Mouse (Mus musculus): ENCODE data around the gene Sh3pxd2a. TPM values are rescaled to one million over a fixed set of nuclear protein-coding genes. Genes with fewer than 3 reads are reported as not detected.
A peak's percentile ranks its signal among the peaks of the same experiment; 100 is the strongest.

Sh3pxd2a gene
- total and polyA plus RNA-seq, 3 experiments: 1.3 to 4.6 (median 3.2) TPM

GRCm38 (mm10) chr19:47412566-47413248 lies 51.5 kb downstream of the Sh3pxd2a start:
- Histone ChIP-seq H3K4me1 (ENCODE audit: control insufficient read depth in 1 of 2, insufficient read depth in 2 of 2) (peaks cover 0 to 35% of the 10 kb centered on the region in 2 experiments; a peak in 2 of 4 replicates), H3K9ac (ENCODE audit: insufficient read depth, low read depth) (no peak overlapping the region), H3K4me2 (ENCODE audit: insufficient read depth, low read depth, poor library complexity, severe bottlenecking) (no peak overlapping the region), H3K79me2 (replicated peaks; ENCODE audit: control insufficient read depth, extremely low read depth, insufficient read depth, poor library complexity, severe bottlenecking) (no peaks in the 10 kb centered on the region), H3K27ac (ENCODE audit: insufficient read depth, low read depth) (no peak overlapping the region), H3K36me3 (replicated peaks in 1 of 2; ENCODE audit: control insufficient read depth in 1 of 2, insufficient read depth in 1 of 2, low read length in 1 of 2) (peaks cover 0 to 38% of the 10 kb centered on the region in 2 experiments), H3K4me3 (replicated peaks in 1 of 3; ENCODE audit: low read depth in 2 of 3, low read length in 2 of 3, poor library complexity in 1 of 3) (no peak overlapping the region), H3K27me3 (replicated peaks) (no peaks in the 10 kb centered on the region), H3K9me3 (replicated peaks; ENCODE audit: low read length) (no peaks in the 10 kb centered on the region)
- peak; percentile 15 for DNase-seq (ENCODE audit: extremely low read depth)
- dilution Hi-C loops (cut with MboI; ENCODE audit: extremely low pct_ligation_motif_present, extremely low pct_unique_long_range_greater_than_20kb, low sequenced_read_pairs): no loop called here
- TF ChIP-seq MAX (IDR thresholded peaks at IDR 0.05; ENCODE audit: low read length): no peak
- TF ChIP-seq E2F4 (IDR thresholded peaks at IDR 0.05; ENCODE audit: insufficient replicate concordance, low read depth, low read length): no peak
- TF ChIP-seq MYC (IDR thresholded peaks at IDR 0.05; ENCODE audit: low read depth, low read length): no peak
- no peak for TF ChIP-seq RCOR1 (conservative IDR thresholded peaks at IDR 0.05; ENCODE audit: low read depth, low read length)
- TF ChIP-seq SMC3 (IDR thresholded peaks at IDR 0.05; ENCODE audit: low read depth, low read length): peak; percentile 41
- no peak for TF ChIP-seq ELF1 (IDR thresholded peaks at IDR 0.05; ENCODE audit: low read depth, low read length)
- peak in 1 of 2 experiments; percentile 52; a peak in 2 of 4 replicates for TF ChIP-seq CTCF (conservative IDR thresholded peaks at IDR 0.05 in 1 of 2, IDR thresholded peaks at IDR 0.05 in 1 of 2; ENCODE audit: low read depth in 2 of 2, low read length in 2 of 2)
- no peak for TF ChIP-seq SIN3A (IDR thresholded peaks at IDR 0.05; ENCODE audit: low read length)
- TF ChIP-seq NRF1 (IDR thresholded peaks at IDR 0.05; ENCODE audit: low read depth, low read length): no peak
- no peak for TF ChIP-seq CHD2 (IDR thresholded peaks at IDR 0.05; ENCODE audit: low read length)
- no peak for TF ChIP-seq ETS1 (conservative IDR thresholded peaks at IDR 0.05; ENCODE audit: low read depth, low read length)
- TF ChIP-seq RAD21 (IDR thresholded peaks at IDR 0.05; ENCODE audit: low read depth, low read length): peak; percentile 37
- TF ChIP-seq BHLHE40 (IDR thresholded peaks at IDR 0.05; ENCODE audit: low read depth, low read length): no peak
- no peak for TF ChIP-seq TCF12 (IDR thresholded peaks at IDR 0.05; ENCODE audit: low read depth, low read length)
- in situ Hi-C loops (cut with MboI; ENCODE audit: low pct_ligation_motif_present, low pct_unique_long_range_greater_than_20kb, low sequenced_read_pairs): no loop called here

- in situ Hi-C loops (cut with MboI; ENCODE audit: low pct_ligation_motif_present, low pct_unique_long_range_greater_than_20kb, low sequenced_read_pairs) (no loop called here), dilution Hi-C loops (cut with MboI; ENCODE audit: extremely low pct_ligation_motif_present, extremely low pct_unique_long_range_greater_than_20kb, low sequenced_read_pairs) (no loop called here)
- Histone ChIP-seq H3K4me3 (replicated peaks in 1 of 3; ENCODE audit: low read depth in 2 of 3, low read length in 2 of 3, poor library complexity in 1 of 3) (no peak overlapping the region), H3K27ac (ENCODE audit: insufficient read depth, low read depth) (no peak overlapping the region), H3K9me3 (replicated peaks; ENCODE audit: low read length) (no peaks in the 10 kb centered on the region), H3K79me2 (replicated peaks; ENCODE audit: control insufficient read depth, extremely low read depth, insufficient read depth, poor library complexity, severe bottlenecking) (no peaks in the 10 kb centered on the region), H3K27me3 (replicated peaks) (no peaks in the 10 kb centered on the region), H3K4me1 (ENCODE audit: control insufficient read depth in 1 of 2, insufficient read depth in 2 of 2) (peaks cover 5 to 47% of the 10 kb centered on the region in 2 experiments; a peak in 3 of 4 replicates), H3K9ac (ENCODE audit: insufficient read depth, low read depth) (no peak overlapping the region), H3K36me3 (replicated peaks in 1 of 2; ENCODE audit: control insufficient read depth in 1 of 2, insufficient read depth in 1 of 2, low read length in 1 of 2) (peaks cover 0 to 41% of the 10 kb centered on the region in 2 experiments), H3K4me2 (ENCODE audit: insufficient read depth, low read depth, poor library complexity, severe bottlenecking) (no peak overlapping the region)
- no peak for DNase-seq (ENCODE audit: extremely low read depth)
- TF ChIP-seq NELFE (IDR thresholded peaks at IDR 0.05; ENCODE audit: low read depth, low read length) (no peak), UBTF (IDR thresholded peaks at IDR 0.05; ENCODE audit: low read depth, low read length) (no peak), CHD2 (IDR thresholded peaks at IDR 0.05; ENCODE audit: low read length) (no peak)
These were observed 53.9 kb downstream of the Sh3pxd2a start for GRCm38 (mm10) chr19:47410301-47410700.

All from CH12.LX (cell line).